Mouse (Mus musculus) right cerebral cortex, postnatal 10 days (tissue): ENCODE results near the gene Acox2.
A peak's percentile ranks its signal among the peaks of the same experiment; 100 is the strongest.

Source experiments
- DNase-seq, 2 experiments: peaks; one replicate each; pipeline ENCODE4 v3.0.0; 2021; ENCODE audit warnings: low spot score in 2 of 2

Acox2 gene

DNA sequence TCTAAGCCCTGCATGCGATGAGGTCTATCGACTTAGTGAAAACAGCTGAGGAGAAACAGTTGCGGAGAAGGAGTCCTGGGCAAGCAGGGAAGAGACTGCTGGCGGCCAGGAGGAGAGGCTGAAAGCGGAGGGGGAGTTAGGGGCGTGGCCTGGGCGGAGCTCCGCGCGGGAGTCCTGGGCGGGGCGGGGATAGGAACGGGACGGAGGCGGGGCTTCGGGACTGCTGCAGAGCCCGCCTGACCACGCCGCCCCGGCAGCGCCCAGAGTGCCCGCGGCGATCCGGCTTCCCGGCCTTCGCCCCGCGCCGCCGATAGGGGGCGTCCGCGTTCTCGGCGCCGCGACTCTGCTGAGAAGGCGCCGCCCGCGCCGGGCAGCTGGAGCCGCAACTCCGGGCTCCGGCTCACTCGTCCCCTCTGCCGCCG lies 45.3 kb downstream of the Acox2 start, which contains the start of gene Kctd6:
TSS of gene Kctd6 (plus strand) at position 338 of the 422 bp plus-strand sequence.
- peak; percentile 97 to 98 for DNase-seq

GRCm38 (mm10) chr14:8212996-8213395 lies 46.2 kb downstream of the Acox2 start:
- DNase-seq, result no peak

GRCm38 (mm10) chr14:8209896-8210295 lies 49.3 kb downstream of the Acox2 start:
- DNase-seq, result no peak

DNA sequence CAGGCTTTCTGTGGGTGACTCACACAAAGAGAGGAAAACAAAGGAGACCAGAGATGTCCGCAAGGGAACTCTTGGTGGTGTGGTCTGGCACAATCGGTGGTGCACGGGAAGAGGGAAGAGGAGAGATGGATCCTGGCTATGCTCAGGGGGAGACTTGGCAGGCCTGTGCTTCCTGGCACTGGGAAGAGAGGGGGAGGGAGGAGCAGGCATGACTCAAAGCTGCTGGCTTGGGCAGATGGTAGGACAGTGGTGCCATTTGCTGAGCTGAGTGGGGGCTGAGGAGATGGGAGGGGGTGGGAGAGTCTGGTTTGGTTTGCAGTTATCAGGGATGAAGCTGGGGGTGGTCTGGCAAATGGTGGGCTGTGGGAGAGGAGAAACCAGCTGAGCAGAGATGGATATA lies 50.3 kb downstream of the Acox2 start:
- DNase-seq, result peak; percentile 80 to 89

DNA sequence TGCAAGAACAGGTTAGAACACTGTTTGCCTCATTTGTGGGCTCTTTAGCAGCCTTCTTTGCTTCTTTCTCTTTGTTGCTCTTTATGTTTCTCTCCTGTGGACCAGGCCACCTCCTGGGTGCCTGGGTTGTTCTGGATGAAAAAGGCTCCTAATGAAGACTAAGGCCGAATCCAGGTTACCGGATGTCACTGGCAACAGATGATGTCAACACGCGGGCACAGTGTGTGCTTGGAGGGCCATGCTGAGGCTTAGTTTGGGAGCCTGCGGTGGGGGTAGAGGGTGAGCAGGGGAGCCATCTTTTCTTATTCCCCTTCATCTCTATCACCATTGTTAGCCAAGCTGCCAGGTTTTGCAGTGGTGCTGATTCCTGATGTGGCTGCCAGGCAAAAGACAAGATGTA lies 51.6 kb downstream of the Acox2 start:
- DNase-seq, result no peak

GRCm38 (mm10) chr14:8207105-8207504 lies 52.0 kb downstream of the Acox2 start:
- DNase-seq, result no peak

GRCm38 (mm10) chr14:8206179-8206910 lies 52.8 kb downstream of the Acox2 start:
- DNase-seq, result no peak

DNA sequence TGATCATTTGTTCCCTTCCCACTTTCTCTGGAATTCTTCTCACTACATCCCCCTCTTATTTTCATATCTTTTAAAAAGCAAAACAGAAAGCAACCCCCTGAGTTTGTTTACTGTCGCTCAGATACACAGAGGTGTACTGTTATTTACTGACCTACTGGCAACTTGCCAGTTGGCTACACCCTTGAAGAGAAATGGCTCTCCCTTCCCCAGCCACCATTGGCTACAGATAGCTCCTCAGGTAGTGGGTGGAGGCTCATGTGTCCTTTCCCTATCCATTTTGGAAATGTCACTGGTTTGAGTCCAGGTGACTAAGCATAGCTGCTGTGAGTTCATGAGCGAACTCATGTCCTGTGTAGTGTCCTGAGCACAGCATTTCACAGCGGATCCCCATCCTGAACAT lies 57.4 kb downstream of the Acox2 start:
- DNase-seq, result no peak

DNA sequence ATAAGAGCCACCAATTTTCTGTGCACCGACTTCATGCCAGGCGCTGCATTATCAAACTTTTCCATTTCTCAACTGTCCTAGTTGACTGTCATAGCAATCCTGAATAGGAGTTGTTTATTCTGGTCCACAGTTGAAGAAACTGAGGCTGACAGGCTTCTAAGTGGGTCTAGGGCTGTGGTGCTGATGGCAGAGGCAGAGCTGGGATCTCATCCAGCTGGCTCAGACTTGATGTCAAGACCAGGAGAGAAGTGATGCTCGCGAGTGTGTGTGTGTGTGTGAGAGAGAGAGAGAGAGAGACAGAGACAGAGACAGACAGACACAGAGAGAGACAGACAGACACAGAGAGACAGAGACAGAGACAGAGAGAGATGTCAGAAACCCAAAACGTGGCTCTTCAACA lies 58.4 kb downstream of the Acox2 start:
- DNase-seq, result no peak

DNA sequence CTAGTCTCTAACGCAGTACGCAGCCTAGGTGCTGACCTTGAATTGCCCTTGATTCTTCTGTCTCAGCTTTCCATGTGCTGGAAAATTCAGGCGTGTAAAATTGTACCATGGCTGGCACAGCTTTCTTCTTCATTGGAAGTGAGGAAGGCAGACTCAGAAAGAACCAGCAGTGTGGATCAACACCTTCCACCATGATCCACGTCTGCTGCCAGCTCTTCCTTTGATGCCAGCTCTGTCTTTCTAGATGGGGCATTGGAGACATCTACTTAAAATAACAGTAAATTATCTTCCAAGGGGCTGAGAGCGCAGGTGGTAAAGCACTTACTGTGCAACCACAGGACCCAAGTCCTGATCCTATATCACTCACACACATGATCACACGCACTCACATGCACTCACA lies 66.4 kb downstream of the Acox2 start:
- no peak for DNase-seq

DNA sequence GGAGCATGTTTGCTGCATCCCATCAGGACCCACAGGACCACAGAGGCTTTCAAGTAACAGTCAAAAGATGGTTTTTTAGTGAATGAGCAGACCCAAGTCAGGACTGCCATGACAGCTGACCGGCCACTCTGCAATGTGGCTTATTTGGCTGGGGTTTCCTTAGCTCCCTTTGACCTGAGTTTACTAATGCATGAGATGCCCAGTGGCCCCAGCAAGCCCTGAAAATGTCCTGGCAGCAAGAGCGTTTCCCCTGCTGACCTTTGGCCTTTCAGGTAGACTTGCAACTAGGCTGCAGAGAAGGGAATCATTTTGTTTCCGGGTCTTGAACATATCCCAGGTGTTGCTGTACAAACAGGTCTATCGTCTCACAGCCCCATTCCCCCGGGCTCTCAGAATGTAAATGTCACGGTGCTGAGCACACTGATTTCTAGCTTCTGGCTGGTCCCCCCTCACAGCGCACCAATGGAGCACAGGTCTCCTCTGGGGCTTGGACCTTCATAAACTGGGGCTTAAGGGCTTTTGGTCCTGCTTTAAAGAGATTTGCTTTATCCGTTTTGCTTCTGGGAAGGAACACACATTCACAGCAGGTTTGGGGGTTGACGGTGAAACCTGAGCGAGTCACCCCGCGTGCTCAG lies 67.7 kb downstream of the Acox2 start:
- DNase-seq, result no peak

DNA sequence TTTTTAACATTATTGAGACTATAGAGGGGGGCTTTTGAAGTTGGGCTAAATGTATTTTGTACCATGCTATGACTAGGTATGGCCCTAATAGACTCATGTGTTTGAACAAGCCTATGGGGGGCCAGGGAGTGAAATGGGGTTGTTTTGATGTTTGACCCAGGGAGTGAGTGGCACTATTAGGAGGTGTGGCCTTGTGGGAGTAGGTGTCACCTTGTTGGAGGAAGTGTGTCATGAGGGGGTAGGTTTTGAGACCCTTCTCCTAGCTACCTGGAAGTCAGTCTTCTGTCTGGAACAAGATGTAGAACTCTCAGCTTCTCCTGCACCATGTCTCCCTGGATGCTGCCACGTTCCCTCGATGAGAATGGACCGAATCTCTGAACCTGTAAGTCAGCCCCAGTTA lies 68.6 kb downstream of the Acox2 start:
- DNase-seq, result no peak

DNA sequence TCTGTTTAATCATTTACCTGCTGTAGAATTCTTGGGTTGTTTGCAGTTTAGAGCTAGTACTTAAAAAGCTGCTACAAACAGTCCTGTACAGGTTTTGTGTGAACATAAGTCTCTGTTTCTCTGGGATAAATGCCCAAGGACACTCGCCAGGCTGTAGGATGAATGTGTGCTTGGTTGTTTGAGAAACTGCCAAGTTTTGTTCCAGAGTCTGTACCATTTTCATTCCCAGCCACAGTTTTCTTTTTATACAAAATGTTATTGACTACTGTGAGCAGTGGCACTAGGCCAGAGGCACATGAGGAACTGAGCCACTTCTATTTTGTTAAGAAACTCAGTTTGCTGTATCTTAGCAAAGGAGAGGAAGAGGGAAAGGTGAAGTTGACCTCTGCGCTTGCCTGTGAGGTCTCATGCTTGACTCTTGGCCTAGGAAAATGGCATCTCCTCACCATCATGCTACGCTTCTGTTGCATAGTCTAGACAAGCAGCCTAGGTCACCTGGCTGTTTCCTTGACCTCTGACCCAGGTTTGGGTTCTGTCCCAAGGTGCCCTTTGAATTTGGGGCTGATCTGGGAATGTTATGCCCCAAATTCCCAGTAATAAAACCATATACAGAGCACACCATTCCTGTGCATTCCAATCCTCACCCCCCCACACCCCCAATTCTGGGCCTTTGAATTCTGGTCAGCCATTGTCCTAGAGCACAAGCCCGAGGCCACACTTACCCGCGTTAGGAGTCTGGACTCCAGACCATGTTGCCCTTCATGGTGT lies 72.7 kb downstream of the Acox2 start:
- DNase-seq, result peak; percentile 82 to 88

DNA sequence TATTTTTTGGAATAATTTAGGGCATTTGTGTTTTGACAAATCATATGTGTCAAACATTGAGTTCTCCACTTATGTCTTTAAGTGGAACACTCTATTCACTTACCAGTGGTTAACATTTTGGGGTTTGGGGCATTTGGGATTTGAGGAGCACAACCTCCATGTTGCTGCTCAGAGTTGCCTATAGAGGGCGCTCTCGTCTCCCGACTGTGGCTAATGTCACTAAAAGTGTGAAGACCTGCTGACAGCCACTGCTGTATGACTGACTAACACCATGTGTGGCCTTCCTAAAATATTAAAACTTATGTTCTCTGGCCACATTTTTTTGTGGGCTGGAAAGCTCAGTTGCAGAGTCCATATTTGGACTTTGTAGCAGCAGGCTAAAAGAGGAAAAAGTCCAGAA lies 75.8 kb downstream of the Acox2 start:
- DNase-seq, result no peak

- no peak for DNase-seq
Measured at GRCm38 (mm10) chr14:8180371-8181035, 78.7 kb downstream of the Acox2 start.

DNA sequence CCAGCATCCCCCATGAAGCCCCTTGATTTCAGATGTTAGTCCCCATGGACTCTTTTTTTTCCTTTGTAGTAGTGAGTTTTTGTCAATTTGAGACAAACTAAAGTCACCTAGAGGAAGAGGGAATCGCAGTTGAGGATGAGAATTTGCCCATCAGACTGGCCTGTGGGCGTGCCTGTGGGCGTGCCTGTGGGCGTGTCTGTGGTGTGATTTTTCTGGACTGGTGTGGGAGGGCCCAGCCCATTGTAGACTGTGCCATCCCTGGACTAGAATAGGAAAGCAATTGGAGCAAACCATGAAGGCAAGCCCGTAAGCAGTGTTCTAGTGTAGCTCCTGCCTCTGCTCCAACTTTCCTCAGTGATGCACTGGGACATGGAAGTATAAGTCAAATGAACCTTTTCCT lies 82.9 kb downstream of the Acox2 start:
- DNase-seq, result no peak
